Mouse (Mus musculus) bone marrow, adult 2 months (tissue): ENCODE results near the gene Olfr965. TPM values are rescaled to one million over a fixed set of nuclear protein-coding genes. Genes with fewer than 3 reads are reported as not detected.
"Not testable (repeated sequence)": the region's sequence is repeated elsewhere in the genome, so short reads cannot be mapped to it uniquely, and the experiment has no call there.

Experiments
- H3K27ac ChIP-seq: fragments of 200-500 bp; 2 replicates; pipeline ENCODE4 v1.5.1; 2012; ENCODE audit warnings: low read depth, mild to moderate bottlenecking, control low read depth, inconsistent platforms, low read length; ENCODE audit not compliant: control insufficient read depth, poor library complexity, insufficient read depth
- H3K4me1 ChIP-seq: fragments of 200-500 bp; 2 replicates; pipeline ENCODE4 v1.6.1; 2011; ENCODE audit warnings: low read length; ENCODE audit not compliant: control insufficient read depth, insufficient read depth
- H3K4me3 ChIP-seq: fragments of 200-500 bp; replicated peaks from 2 replicates; pipeline ENCODE3; 2011; ENCODE audit warnings: mild to moderate bottlenecking, low read depth, low read length, control low read depth; ENCODE audit not compliant: control insufficient read depth
- CTCF ChIP-seq: fragments of 200-500 bp; IDR thresholded peaks from 2 replicates; pipeline ENCODE4 v1.5.1; 2011; ENCODE audit warnings: low read length, control low read depth; ENCODE audit not compliant: control insufficient read depth, insufficient read depth
- POLR2A ChIP-seq: fragments of 200-500 bp; IDR thresholded peaks from 2 replicates; pipeline ENCODE4 v1.6.1; 2011; ENCODE audit warnings: low read depth, mild to moderate bottlenecking, control low read depth, low read length, borderline replicate concordance; ENCODE audit not compliant: control insufficient read depth
- WGBS: fragments of 180-500 bp; shearing (Covaris S2); methylation state at CpG from one replicate; pipeline ENCODE4 v1.1.7; 2018; 5-methylcytosine and 5-hydroxymethylcytosine counted together
- polyA plus RNA-seq: library from polyadenylated mRNA; stranded (reverse); fragments of >200 nt; gene quantifications from 2 replicates; pipeline ENCODE4 v1.2.4, GENCODE M21; 2011; ENCODE audit warnings: low replicate concordance; ENCODE audit not compliant: missing spikeins, insufficient read depth, insufficient read length

Gene Olfr965
- not detected in 2 replicates for polyA plus RNA-seq

GRCm38 (mm10) chr9:39711053-39711452, at the start of gene Olfr965:
Gene Olfr965, plus strand, starts transcription at chr9:39711353.
- no peaks in the 10 kb centered on the region for H3K4me1 ChIP-seq
- TF ChIP-seq POLR2A, result no peak

GRCm38 (mm10) chr9:39666905-39667304, 44.2 kb upstream of the Olfr965 start, which contains the start of gene Olfr963:
Gene Olfr963, plus strand, starts transcription at chr9:39667205.
- Histone ChIP-seq H3K4me1 (no peaks in the 10 kb centered on the region), H3K4me3 (no peak within 1 kb of the TSS), H3K27ac (no peak within 1 kb of the TSS)
- 62% methylated on average over 1 of the region's 1 CpGs for WGBS
- TF ChIP-seq POLR2A (no peak), CTCF (no peak)

More at GRCm38 (mm10) chr9:39711053-39711452, at the start of gene Olfr965:
- Histone ChIP-seq H3K27ac (no peak within 1 kb of the TSS), H3K4me3 (no peak within 1 kb of the TSS)

DNA sequence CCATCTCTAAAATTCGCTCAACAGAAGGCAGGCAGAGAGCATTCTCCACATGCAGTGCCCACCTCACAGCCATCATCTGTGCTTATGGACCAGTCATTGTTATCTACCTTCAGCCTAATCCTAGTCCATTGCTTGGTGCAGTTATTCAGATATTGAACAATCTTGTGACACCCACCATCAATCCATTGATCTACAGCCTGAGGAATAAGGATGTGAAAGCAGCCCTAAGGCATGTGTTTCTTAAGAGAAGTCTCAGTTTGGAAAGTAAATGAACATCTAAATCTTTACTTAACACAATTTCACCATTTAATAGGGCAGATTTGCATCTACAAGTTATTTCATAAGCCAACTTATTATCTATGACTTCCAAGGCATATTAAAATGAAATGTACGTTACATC, 41.4 kb upstream of the Olfr965 start:
- no peak overlapping the region for H3K4me3 ChIP-seq
- 73% methylated on average over 2 of the region's 2 CpGs for WGBS
- no peaks in the 10 kb centered on the region for H3K4me1 ChIP-seq
- no peak overlapping the region for H3K27ac ChIP-seq
- TF ChIP-seq POLR2A (no peak), CTCF (no peak)

- H3K4me1 ChIP-seq, result no peaks in the 10 kb centered on the region
- no peak overlapping the region for H3K4me3 ChIP-seq
- no peak overlapping the region for H3K27ac ChIP-seq
- TF ChIP-seq POLR2A (no peak), CTCF (no peak)
- 61% methylated on average over 2 of the region's 2 CpGs for WGBS
These were observed 36.3 kb upstream of the Olfr965 start for GRCm38 (mm10) chr9:39674820-39675219.

GRCm38 (mm10) chr9:39678557-39678956, 32.6 kb upstream of the Olfr965 start:
- TF ChIP-seq POLR2A, result no peak
- no peak for TF ChIP-seq CTCF
- Histone ChIP-seq H3K4me3 (no peak overlapping the region), H3K4me1 (no peaks in the 10 kb centered on the region), H3K27ac (no peak overlapping the region)
- 58% methylated on average over 2 of the region's 2 CpGs for WGBS

GRCm38 (mm10) chr9:39679280-39679679, 31.9 kb upstream of the Olfr965 start:
- Histone ChIP-seq H3K27ac (no peak overlapping the region), H3K4me3 (no peak overlapping the region), H3K4me1 (no peaks in the 10 kb centered on the region)
- 4% methylated on average over 2 of the region's 2 CpGs for WGBS
- TF ChIP-seq POLR2A, result no peak
- TF ChIP-seq CTCF, result no peak

DNA sequence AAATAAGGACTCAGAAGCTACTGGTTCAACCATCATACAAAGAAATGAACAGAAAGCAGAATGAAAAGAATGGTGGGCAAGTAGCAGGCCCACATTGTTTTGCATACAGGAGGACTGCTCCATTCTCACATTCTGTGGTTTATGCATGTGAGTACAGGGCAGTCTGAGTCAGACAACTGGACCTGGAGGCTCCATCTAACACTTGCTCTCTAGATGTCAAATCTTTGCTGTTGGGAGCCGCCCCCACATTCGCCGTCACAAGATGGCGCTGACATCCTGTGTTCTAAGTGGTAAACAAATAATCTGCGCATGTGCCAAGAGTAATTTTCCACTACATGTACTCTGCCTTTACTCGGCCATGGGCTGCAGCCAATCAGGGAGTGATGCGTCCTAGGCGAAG, 10.0 kb upstream of the Olfr965 start:
- not testable (repeated sequence) for H3K27ac ChIP-seq, H3K4me3 ChIP-seq, H3K4me1 ChIP-seq
- WGBS, result 88% methylated on average over 8 of the region's 8 CpGs

- no peak within 1 kb of the TSS for H3K27ac ChIP-seq
- no peak within 1 kb of the TSS for H3K4me3 ChIP-seq
- H3K4me1 ChIP-seq, result no peaks in the 10 kb centered on the region
- TF ChIP-seq POLR2A (no peak), CTCF (no peak)
These were observed 4.1 kb upstream of the Olfr965 start, which contains the start of gene Olfr149 for GRCm38 (mm10) chr9:39707017-39707416. Gene Olfr149, minus strand, starts transcription at chr9:39707117.

DNA sequence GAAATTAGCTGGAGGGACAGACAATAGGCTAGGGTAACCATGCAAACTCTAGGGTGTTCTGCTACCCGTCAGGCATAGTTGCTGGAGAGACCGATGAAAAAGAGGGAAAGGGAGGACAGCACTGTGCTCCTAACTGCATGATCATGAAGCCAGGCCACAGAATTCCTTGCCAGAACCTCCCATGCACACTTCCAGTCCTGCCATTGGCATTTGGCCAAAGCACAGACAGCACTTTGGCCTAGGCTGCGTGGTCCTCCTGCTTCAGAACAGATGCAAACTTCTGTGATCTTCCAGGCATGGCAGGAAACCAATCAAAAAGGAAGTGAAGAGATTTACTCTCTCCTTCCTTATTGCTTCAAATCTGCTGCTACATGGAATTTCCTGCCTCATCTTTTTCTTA, 2.2 kb upstream of the Olfr965 start:
- Histone ChIP-seq H3K27ac (no peak overlapping the region), H3K4me1 (no peaks in the 10 kb centered on the region), H3K4me3 (no peak overlapping the region)
- no peak for TF ChIP-seq POLR2A
- no peak for TF ChIP-seq CTCF
- 39% methylated on average over 3 of the region's 3 CpGs for whole genome bisulfite sequencing
